Comparison of ENCODE assay signal across 29 mouse cellular contexts in the genomic region with DNA sequence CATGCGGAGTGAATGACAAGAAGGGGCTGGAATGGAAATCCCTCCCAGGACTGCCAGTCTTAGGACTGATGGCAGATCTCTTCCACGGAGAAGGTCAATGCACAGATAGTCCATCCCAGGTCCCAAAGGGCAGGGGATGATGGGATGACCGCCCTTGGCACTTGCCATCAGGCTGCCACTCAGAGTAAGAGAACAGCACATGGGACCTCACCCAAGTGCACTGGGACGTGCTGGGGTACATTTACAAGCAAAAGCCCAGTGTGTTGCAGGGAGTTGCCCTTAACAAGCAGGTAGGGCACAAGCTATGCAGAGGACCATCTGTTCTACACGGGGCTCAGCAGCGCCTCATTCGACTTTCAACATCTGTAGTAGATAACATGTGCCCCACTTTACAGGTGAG.
DNase-seq lines count a peak whose midpoint lies in the region; ATAC-seq lines count a peak whose summit lies in the region.
"Had no signal": no experiment of that assay in that cellular context is flagged by ENCODE, and none has a peak within 500 bp of the region (broad histone marks: within the 10 kb centered on the region; RNA-seq: fewer than 3 reads in every experiment).

No protein-coding gene starts in this region.

- H3K4me1 ChIP-seq in forebrain, embryonic 11.5 days (replicated peaks; ENCODE audit: control insufficient read depth, insufficient read depth, low read length), result peaks cover 16% of the 10 kb centered on the region
- peaks cover 18% of the 10 kb centered on the region for H3K4me1 ChIP-seq in forebrain, embryonic 16.5 days (replicated peaks; ENCODE audit: control insufficient read depth, insufficient read depth, low read length)
- H3K4me1 ChIP-seq in midbrain, embryonic 12.5 days, result peaks cover 26% of the 10 kb centered on the region
- peaks cover 13% of the 10 kb centered on the region for H3K4me1 ChIP-seq in midbrain, embryonic 14.5 days (ENCODE audit: control insufficient read depth, insufficient read depth, low read length)
- H3K4me1 ChIP-seq: heart, embryonic 10.5 days; heart, embryonic 13.5 days; intestine, embryonic 15.5 days had no signal

- no peak overlapping the region for H3K4me3 ChIP-seq in forebrain, embryonic 11.5 days (ENCODE audit: low read depth, low read length)
- H3K4me3 ChIP-seq in forebrain, embryonic 16.5 days (replicated peaks; ENCODE audit: low read length), result no peak overlapping the region
- no peak overlapping the region for H3K4me3 ChIP-seq in midbrain, embryonic 12.5 days
- H3K4me3 ChIP-seq in midbrain, embryonic 14.5 days (replicated peaks; ENCODE audit: low read depth, low read length), result no peak overlapping the region
- H3K4me3 ChIP-seq: embryonic facial prominence, embryonic 13.5 days; erythroblast, embryonic 14.5 days; gastrocnemius, adult 2 months; heart, embryonic 10.5 days; heart, embryonic 13.5 days; hindbrain, embryonic 12.5 days; intestine, embryonic 15.5 days had no signal

- H3K9me3 ChIP-seq in forebrain, embryonic 11.5 days (ENCODE audit: control insufficient read depth, low read length), result no peaks in the 10 kb centered on the region
- no peaks in the 10 kb centered on the region for H3K9me3 ChIP-seq in forebrain, embryonic 16.5 days (ENCODE audit: control insufficient read depth, low read length)
- H3K9me3 ChIP-seq in midbrain, embryonic 12.5 days, result no peaks in the 10 kb centered on the region
- no peaks in the 10 kb centered on the region for H3K9me3 ChIP-seq in midbrain, embryonic 14.5 days (ENCODE audit: control insufficient read depth, low read length)
- H3K9me3 ChIP-seq: embryonic facial prominence, embryonic 13.5 days; heart, embryonic 10.5 days; heart, embryonic 13.5 days; hindbrain, embryonic 12.5 days; intestine, embryonic 15.5 days had no signal

- H3K27ac ChIP-seq in forebrain, embryonic 11.5 days (ENCODE audit: low read depth, low read length), result peak overlapping the region; percentile 3; the same call in 1 of the 2 replicates
- H3K27ac ChIP-seq in forebrain, embryonic 16.5 days (ENCODE audit: low read length), result no peak overlapping the region
- 0 out of 2 replicates have a peak overlapping the region, but pooled peaks have one; percentile 15 for H3K27ac ChIP-seq in midbrain, embryonic 12.5 days (replicated peaks)
- H3K27ac ChIP-seq in midbrain, embryonic 14.5 days (replicated peaks; ENCODE audit: low read depth, low read length), result no peak overlapping the region
- H3K27ac ChIP-seq: embryonic facial prominence, embryonic 13.5 days; gastrocnemius, adult 2 months; heart, embryonic 10.5 days; heart, embryonic 13.5 days; hindbrain, embryonic 12.5 days; intestine, embryonic 15.5 days had no signal

- no peak overlapping the region for H3K9ac ChIP-seq in forebrain, embryonic 11.5 days (ENCODE audit: low read length)
- no peak overlapping the region for H3K9ac ChIP-seq in forebrain, embryonic 16.5 days (replicated peaks; ENCODE audit: low read depth, low read length)
- no peak overlapping the region for H3K9ac ChIP-seq in midbrain, embryonic 12.5 days (replicated peaks)
- no peak overlapping the region for H3K9ac ChIP-seq in midbrain, embryonic 14.5 days (replicated peaks; ENCODE audit: low read length)
- H3K9ac ChIP-seq: embryonic facial prominence, embryonic 13.5 days; heart, embryonic 13.5 days; hindbrain, embryonic 12.5 days; intestine, embryonic 15.5 days had no signal

- peak; percentile 16; the same call in 1 of the 2 replicates for ATAC-seq in forebrain, embryonic 11.5 days (replicated peaks; ENCODE audit: low FRiP score)
- ATAC-seq in forebrain, embryonic 16.5 days, result no peak
- no peak for ATAC-seq in midbrain, embryonic 12.5 days (ENCODE audit: low FRiP score, low read depth)
- ATAC-seq in midbrain, embryonic 14.5 days (ENCODE audit: low FRiP score, low TSS enrichment), result no peak
- ATAC-seq: hindbrain, embryonic 16.5 days; intestine, embryonic 15.5 days; Patski had no signal

- H3K27me3 ChIP-seq in forebrain, embryonic 11.5 days (ENCODE audit: control insufficient read depth, insufficient read depth, low read length), result no peaks in the 10 kb centered on the region
- no peaks in the 10 kb centered on the region for H3K27me3 ChIP-seq in forebrain, embryonic 16.5 days (replicated peaks; ENCODE audit: control insufficient read depth, insufficient read depth, low read length)
- no peaks in the 10 kb centered on the region for H3K27me3 ChIP-seq in midbrain, embryonic 12.5 days
- H3K27me3 ChIP-seq in midbrain, embryonic 14.5 days (ENCODE audit: control insufficient read depth, insufficient read depth, low read length), result no peaks in the 10 kb centered on the region
- H3K27me3 ChIP-seq: CH12.LX; embryonic facial prominence, embryonic 13.5 days; hindbrain, embryonic 12.5 days; intestine, embryonic 15.5 days; Patski had no signal

- 68% methylated on average over 7 of the region's 7 CpGs for WGBS in forebrain, embryonic 11.5 days
- 64% methylated on average over 7 of the region's 7 CpGs for WGBS in forebrain, embryonic 16.5 days
- WGBS in midbrain, embryonic 12.5 days, result 76% methylated on average over 7 of the region's 7 CpGs
- 79% methylated on average over 7 of the region's 7 CpGs for WGBS in midbrain, embryonic 14.5 days

- H3K36me3 ChIP-seq in forebrain, embryonic 11.5 days (ENCODE audit: control insufficient read depth, insufficient read depth, low read length), result no peaks in the 10 kb centered on the region
- H3K36me3 ChIP-seq in forebrain, embryonic 16.5 days (ENCODE audit: control insufficient read depth, insufficient read depth), result no peaks in the 10 kb centered on the region
- no peaks in the 10 kb centered on the region for H3K36me3 ChIP-seq in midbrain, embryonic 12.5 days
- no peaks in the 10 kb centered on the region for H3K36me3 ChIP-seq in midbrain, embryonic 14.5 days (ENCODE audit: control insufficient read depth, insufficient read depth, low read length)
- H3K36me3 ChIP-seq: embryonic facial prominence, embryonic 13.5 days; G1E; heart, embryonic 10.5 days; heart, embryonic 13.5 days; hindbrain, embryonic 12.5 days; intestine, embryonic 15.5 days had no signal

- peak; percentile 51 for DNase-seq in forebrain, embryonic 11.5 days (ENCODE audit: low spot score)
- DNase-seq in heart, adult 11 months, result peak; percentile 66
- no peak for DNase-seq in heart, adult 8-10 months (ENCODE audit: low spot score)
- DNase-seq in midbrain, embryonic 14.5 days, result no peak
- DNase-seq in spleen, postnatal 36 days (ENCODE audit: low spot score in 2 of 2), result no peak
- DNase-seq: adrenal gland, postnatal 14 days; B cell, adult 2 months; cerebellum, adult 11 months; cerebellum, adult 2 months; cerebellum, adult 9-11 months; cerebellum, postnatal 25 days; gastrocnemius, adult 2 months; gastrocnemius, postnatal 14 days; heart, adult 18-20 months; heart, postnatal 14 days; heart, postnatal 4 days; kidney, adult 11 months had no signal

- H3K4me2 ChIP-seq in forebrain, embryonic 11.5 days (ENCODE audit: low read depth, low read length, severe bottlenecking), result no peak overlapping the region
- H3K4me2 ChIP-seq in forebrain, embryonic 16.5 days (ENCODE audit: low read length), result no peak overlapping the region
- no peak overlapping the region for H3K4me2 ChIP-seq in midbrain, embryonic 12.5 days (replicated peaks)
- H3K4me2 ChIP-seq in midbrain, embryonic 14.5 days (ENCODE audit: low read length), result no peak overlapping the region
- H3K4me2 ChIP-seq: embryonic facial prominence, embryonic 13.5 days; heart, embryonic 13.5 days; hindbrain, embryonic 12.5 days; intestine, embryonic 15.5 days had no signal

Comparison
In these comparisons a context has a peak if more than half of its experiments do, and no peak if none do; other contexts are left out.
1. DNase-seq: peak in forebrain, embryonic 11.5 days (single experiment) and heart, adult 11 months (single experiment); none in heart, adult 8-10 months (single experiment), midbrain, embryonic 14.5 days (single experiment) and spleen, postnatal 36 days (0 of 2).
2. H3K27ac ChIP-seq: peak in forebrain, embryonic 11.5 days (single experiment) and midbrain, embryonic 12.5 days (single experiment); none in forebrain, embryonic 16.5 days (single experiment) and midbrain, embryonic 14.5 days (single experiment).